Mouse (Mus musculus) spleen, embryonic (tissue): ENCODE measurements around the gene Sh3bp2.

Experiments
- CTCF ChIA-PET: fragments of 350-600 bp; sonication (Branson Sonifier 250); formaldehyde crosslinking; loops from one replicate; lab custom pipeline; 2022; lab: Charles Lee

Sh3bp2 gene

GRCm38 (mm10) chr5:34525663-34526476, at the start of gene Sh3bp2:
Sh3bp2 (plus strand) TSS chr5:34525838.
- CTCF ChIA-PET: interaction anchor here (0.7 kb wide), 2 partner anchors 12 to 85 kb away, joined by 3 to 7 read pairs; no protein-coding TSS in a partner anchor

- CTCF ChIA-PET: interaction anchor here (0.5 kb wide), 1 partner anchor 20 kb away, joined by 3 read pairs; no protein-coding TSS in a partner anchor
These were observed 44.7 kb upstream of the Sh3bp2 start for GRCm38 (mm10) chr5:34480926-34481325.

- CTCF ChIA-PET: no interaction called here
These were observed 39.9 kb upstream of the Sh3bp2 start for GRCm38 (mm10) chr5:34485731-34486130.

- CTCF ChIA-PET: no interaction called here
These were observed 38.1 kb upstream of the Sh3bp2 start for GRCm38 (mm10) chr5:34487320-34488090.

- CTCF ChIA-PET: no interaction called here
These were observed 36.8 kb upstream of the Sh3bp2 start for GRCm38 (mm10) chr5:34488741-34489417.

GRCm38 (mm10) chr5:34489418-34489787, 36.2 kb upstream of the Sh3bp2 start:
- CTCF ChIA-PET: no interaction called here

- CTCF ChIA-PET: no interaction called here
These were observed 28.9 kb upstream of the Sh3bp2 start for GRCm38 (mm10) chr5:34496745-34497144.

GRCm38 (mm10) chr5:34500886-34501285, 24.8 kb upstream of the Sh3bp2 start:
- CTCF ChIA-PET: interaction anchor here (0.6 kb wide), 1 partner anchor 20 kb away, joined by 3 read pairs; no protein-coding TSS in a partner anchor

GRCm38 (mm10) chr5:34501588-34501987, 24.1 kb upstream of the Sh3bp2 start:
- CTCF ChIA-PET: no interaction called here

GRCm38 (mm10) chr5:34502411-34502810, 23.2 kb upstream of the Sh3bp2 start:
- CTCF ChIA-PET: no interaction called here

GRCm38 (mm10) chr5:34502821-34503220, 22.8 kb upstream of the Sh3bp2 start:
- CTCF ChIA-PET: no interaction called here

- CTCF ChIA-PET: interaction anchor here (1.0 kb wide), 1 partner anchor 8 kb away, joined by 3 read pairs; no protein-coding TSS in a partner anchor
These were observed 13.2 kb upstream of the Sh3bp2 start for GRCm38 (mm10) chr5:34512486-34512885.

GRCm38 (mm10) chr5:34513466-34514217, 12.0 kb upstream of the Sh3bp2 start, which contains the start of gene Tnip2:
Tnip2 (minus strand) TSS chr5:34513991.
- CTCF ChIA-PET: interaction anchor here (0.6 kb wide), 1 partner anchor 40 kb away, joined by 4 read pairs; no protein-coding TSS in a partner anchor

GRCm38 (mm10) chr5:34514218-34514566, 11.4 kb upstream of the Sh3bp2 start:
- CTCF ChIA-PET: interaction anchor here (0.6 kb wide), 1 partner anchor 39 kb away, joined by 4 read pairs; no protein-coding TSS in a partner anchor

GRCm38 (mm10) chr5:34515096-34515495, 10.5 kb upstream of the Sh3bp2 start:
- CTCF ChIA-PET: no interaction called here

GRCm38 (mm10) chr5:34517913-34518312, 7.7 kb upstream of the Sh3bp2 start:
- CTCF ChIA-PET: interaction anchor here (0.7 kb wide), 1 partner anchor 86 kb away, joined by 10 read pairs; no protein-coding TSS in a partner anchor

- CTCF ChIA-PET: interaction anchor here (0.7 to 0.9 kb wide), 2 partner anchors 67 to 128 kb away, joined by 3 to 4 read pairs; no protein-coding TSS in a partner anchor
These were observed 6.2 kb upstream of the Sh3bp2 start for GRCm38 (mm10) chr5:34519389-34519910.

- CTCF ChIA-PET: interaction anchor here (0.9 to 1.6 kb wide), 3 partner anchors 8 to 113 kb away, joined by 3 read pairs; no protein-coding TSS in a partner anchor
These were observed 5.0 kb upstream of the Sh3bp2 start for GRCm38 (mm10) chr5:34520458-34521209.

GRCm38 (mm10) chr5:34521337-34521736, 4.3 kb upstream of the Sh3bp2 start:
- CTCF ChIA-PET: interaction anchor here (0.9 to 1.6 kb wide), 3 partner anchors 9 to 112 kb away, joined by 3 read pairs; no protein-coding TSS in a partner anchor
